Mouse (Mus musculus): ENCODE measurements at regions not wholly inside any gene's neighbourhood (a gene's known extent, or its start where the extent isn't known, plus 50 kb on each side); places are given as distances from the start of the nearest gene placed in this dataset.

GRCm38 (mm10) chr13:52403805-52404204 lies 127.3 kb downstream of the Diras2 start:
- TF ChIP-seq CTCF (IDR thresholded peaks at IDR 0.05; ENCODE audit: insufficient read depth, low read depth, low read length) (no peak), POLR2A (IDR thresholded peaks at IDR 0.05; ENCODE audit: insufficient read depth, low read depth, low read length) (no peak)

All from olfactory bulb, adult 2 months (tissue).